Mouse (Mus musculus): ENCODE measurements around the gene Atcay.
"Not testable (repeated sequence)": the region's sequence is repeated elsewhere in the genome, so short reads cannot be mapped to it uniquely, and the experiment has no call there.

Atcay gene

DNA sequence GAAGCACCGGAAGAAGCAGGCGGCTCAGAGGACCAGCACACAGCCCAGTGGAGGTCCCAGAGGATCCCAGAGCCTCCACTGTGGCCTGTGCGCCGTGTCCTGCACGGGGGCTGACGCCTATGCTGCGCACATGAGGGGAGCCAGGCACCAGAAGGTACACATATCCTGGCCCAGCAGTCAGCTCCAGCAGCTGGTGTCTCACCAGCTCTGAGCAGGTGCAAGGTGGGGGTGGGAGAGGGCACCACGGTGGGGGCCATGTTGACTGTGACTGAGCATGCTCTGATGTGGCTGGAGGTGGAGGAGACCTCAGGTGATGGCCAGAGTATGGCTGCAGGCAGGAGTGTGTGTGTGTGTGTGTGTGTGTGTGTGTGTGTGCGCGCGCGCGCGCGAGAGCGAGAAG lies 11.4 kb upstream of the Atcay start:
- DNase-seq (ENCODE audit: low read depth, low spot score) = no peak

DNA sequence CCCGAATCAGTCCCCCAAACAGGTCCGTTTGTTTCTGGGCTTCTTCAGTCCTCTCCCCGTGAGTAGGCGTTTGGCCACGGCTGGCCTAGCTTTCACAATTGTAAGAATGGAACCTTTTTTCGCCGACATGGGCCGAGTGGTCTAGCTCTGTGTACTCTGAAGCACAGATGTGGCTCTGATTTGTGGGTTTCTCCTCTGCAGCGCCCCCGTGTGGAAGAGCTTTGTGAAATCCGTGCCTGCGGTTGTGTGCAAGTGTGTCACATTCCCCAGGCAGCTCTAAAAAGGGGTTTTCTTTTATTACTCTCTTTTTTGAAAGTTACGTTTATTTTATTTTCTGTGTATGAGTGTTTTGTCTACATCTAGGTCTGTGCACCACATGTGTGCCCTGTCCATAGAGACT lies 10.2 kb upstream of the Atcay start:
- no peak for DNase-seq (ENCODE audit: low read depth, low spot score)

DNA sequence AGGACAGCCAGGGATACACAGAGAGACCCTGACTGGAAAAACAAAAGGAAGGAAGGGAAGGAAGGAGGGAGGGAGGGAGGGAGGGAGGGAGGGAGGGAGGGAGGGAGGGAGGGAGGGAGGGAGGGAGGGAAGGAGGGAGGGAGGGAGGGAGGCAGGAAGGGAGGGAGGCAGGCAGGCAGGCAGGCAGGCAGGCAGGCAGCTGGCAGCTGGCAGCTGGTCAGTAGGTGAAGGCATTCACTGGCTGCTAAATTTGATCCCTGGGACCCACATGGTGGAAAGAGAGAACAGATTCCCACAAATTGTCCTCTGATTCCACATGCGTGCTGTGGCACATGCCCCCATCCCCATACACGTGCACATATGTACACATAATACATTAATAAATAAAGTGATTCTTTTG lies 8.0 kb upstream of the Atcay start:
- DNase-seq (ENCODE audit: low read depth, low spot score) = no peak

DNA sequence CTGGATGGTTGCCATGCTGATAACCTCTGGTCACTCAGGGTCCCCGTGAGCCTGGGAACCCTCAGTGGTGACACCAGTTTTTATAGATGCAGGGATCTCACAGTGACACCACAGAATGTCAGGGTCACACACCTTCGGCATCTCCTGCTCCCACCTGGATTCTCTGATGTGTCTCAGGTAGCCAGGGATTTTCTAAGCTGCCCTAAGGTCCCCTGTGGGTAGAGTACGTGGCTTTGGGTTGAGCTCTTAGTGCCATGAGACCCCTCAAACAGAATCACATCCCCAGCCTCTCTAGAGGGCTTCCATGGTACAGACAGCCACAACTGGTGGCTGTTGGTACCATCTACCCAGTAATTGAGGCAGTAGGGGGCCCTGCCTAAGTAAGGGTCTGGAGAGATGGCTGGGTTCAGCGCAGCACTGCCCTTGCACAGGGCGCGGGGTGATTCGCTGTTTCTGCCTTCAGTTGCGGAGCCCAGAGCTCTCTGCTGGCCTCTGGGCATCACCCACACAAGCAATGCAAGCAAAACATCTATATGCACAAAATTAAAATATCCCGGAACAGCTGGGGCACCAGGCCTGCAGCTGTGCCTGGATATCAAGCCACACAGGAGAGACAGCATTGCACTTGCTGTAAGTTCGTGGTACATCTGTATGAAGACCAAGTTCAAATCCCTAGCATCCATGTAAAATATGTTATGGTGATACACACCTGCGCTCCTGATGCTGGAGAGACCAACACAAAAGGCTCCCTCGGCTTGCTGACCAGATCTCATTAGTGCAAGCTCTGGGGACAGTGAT lies 6.0 kb upstream of the Atcay start:
- DNase-seq (ENCODE audit: low read depth, low spot score) = no peak

DNA sequence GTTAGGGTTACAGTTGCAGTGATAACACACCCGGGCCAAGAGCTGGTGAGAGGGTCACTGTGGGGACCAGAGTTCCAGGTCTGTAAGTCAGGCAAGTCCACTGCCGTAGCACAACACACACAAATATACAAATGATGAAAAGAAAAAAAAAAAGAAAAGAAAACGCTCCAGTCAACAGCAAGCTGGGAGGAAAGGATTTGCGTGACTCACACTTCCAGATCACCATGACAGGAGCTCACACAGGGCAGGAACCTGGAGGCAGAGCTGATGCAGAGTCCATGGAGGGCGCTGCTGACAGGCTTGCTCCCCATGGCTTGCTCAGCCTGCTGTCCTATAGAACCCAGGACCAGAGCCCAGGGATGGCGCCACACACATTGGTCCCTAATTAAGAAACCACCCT lies 3.6 kb upstream of the Atcay start:
- DNase-seq (ENCODE audit: low read depth, low spot score) = no peak

DNA sequence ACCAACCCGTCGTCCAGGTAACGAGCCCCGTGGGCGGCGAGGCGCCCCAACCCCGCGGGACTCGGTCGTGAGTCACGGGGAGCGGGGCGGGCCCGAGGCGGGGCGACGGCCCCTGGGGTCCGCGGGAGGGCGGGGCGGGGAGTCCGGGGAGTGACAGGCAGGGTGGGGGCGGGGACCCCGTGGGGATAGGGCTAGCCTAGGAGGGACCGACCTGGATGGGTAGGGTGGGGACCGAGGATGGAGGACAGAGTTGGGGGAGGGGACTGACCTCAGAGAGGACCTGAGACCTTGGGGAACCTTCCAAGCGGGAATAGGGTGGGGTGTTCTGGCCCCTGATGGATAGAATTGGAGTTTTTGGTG lies 2.6 kb upstream of the Atcay start:
- no peak for DNase-seq (ENCODE audit: low read depth, low spot score)

DNA sequence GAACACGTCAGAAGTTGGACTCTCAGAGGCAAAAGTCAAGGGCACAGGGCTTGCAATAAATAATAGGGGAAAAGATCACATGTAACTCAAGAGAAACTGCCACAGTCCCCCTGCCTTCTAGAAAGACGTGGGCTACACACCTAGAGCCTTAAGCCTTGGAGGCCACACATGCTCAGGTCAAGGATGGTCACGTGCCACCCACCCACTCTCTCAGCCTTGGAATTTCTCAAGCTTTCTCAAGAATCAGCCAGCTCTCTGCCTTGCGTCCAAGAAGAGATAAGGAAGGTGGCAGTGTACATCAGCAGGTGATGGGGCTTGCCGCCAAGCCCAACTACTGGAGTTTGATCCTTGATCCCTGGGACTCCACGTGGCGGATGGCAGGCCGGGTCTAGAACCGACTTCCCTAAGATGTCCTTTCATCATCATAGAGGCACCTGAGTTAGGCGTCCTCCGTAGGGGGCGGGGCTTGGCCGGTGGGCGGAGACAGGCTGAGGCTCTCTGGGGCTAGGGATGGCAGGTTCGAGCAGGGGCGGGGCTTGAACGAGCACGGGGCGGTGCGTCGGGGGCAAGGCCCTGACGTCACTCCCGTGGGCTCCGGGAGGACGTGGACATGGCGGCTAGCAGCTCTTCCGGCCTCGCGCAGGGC lies 2.1 kb upstream of the Atcay start, which contains the start of gene Zfr2:
Zfr2 (plus strand) TSS at position 576 of the 646 bp plus-strand sequence.
- peak; percentile 63 for DNase-seq (ENCODE audit: low read depth, low spot score)

DNA sequence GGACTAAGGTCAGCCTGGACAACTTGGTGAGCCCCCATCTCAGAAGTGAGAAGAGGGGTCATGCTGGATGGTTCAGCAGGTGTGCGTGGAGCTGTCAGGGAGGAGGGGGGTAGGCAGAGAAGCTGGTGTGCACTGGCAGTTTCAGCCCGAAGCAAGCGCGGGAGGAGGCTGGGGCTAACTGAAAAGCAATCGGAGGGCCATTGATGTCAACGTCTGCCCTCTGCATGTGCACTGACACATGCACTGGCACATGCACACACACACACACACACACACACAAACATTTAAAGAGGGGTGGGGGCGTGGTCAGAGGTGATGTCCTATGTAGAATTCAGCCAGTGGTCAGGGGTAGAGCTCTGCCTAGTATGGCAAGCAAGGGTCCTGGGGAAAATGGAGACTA lies 803 bp upstream of the Atcay start:
- no peak for DNase-seq (ENCODE audit: low read depth, low spot score)

DNA sequence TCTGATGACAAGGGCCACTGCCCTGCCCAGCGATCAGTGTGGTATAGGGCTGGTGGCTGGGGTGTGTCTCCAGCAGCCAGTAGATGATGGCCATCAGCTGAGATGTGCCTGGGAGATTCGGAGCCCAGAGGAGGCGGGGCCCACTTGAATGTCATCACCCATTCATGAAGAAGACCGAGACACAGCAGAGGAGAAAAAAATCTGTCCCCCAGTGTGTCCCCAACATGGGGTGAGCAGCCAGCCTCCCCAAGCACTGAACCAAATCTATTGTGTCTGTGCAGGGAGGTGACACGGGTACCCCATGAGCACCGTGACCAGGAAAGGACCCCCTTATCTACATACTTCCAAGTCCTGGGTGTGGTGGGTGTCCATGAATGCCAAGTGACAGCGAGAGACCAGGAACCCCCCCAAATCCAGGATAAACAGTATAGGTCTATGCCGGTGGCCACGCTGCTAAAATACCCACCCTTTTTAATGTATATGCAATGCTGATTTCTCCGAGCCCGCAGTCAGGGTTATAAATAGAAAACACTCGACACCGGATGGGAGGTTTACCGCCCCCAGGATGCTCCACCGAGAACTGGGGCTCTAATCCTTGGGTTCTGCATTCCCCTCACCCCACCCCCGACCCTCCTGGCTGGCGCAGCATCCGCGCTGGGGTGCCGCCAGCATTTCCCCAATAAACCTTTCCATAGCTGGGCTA lies 747 bp downstream of the Atcay start:
- DNase-seq (ENCODE audit: low read depth, low spot score) = no peak

DNA sequence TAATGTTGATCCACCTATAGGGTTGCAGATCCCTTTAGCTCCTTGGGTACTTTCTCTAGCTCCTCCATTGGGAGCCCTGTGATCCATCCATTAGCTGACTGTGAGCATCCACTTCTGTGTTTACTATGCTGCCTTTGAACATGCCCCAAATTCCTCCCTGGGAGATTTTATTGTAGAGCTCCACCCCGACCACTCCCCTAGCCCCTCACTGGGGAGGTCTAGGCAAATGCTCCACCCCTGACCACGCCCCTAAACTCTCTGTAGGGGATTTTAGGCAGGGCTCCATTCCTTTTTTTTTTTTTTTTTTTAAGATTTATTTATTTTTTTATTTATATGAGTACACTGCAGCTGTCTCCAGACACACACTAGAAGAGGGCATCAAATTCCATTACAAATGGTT lies 6.9 kb downstream of the Atcay start:
- not testable (repeated sequence) for DNase-seq (ENCODE audit: low read depth, low spot score)

DNA sequence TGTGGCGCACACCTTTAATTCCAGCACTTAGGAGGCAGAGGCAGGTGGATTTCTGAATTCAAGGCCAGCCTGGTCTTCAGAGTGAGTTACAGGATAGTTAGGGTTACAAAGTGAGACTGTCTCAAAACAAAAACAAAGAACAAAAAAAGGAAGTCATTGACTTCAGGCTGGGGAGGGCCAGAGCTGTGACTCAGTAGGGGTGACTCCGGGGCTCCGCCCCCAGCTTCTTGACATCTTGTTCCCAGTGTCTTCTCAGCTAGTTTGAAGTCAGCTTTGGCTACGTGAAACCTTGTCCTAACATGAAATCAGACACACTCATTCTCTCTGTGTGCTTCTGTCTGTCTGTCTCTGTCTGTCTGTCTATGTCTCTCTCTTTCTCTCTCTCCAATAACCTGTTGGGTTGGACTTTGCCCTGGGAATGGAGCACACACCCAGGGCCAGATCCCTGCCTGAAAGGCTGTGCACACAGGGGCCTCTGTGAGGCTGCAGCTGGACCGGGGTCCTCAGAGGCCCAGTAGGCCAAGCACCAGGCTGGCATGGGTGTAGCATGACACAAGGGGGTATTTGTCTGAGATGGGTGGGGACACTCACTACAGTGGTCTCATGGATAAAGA lies 9.1 kb downstream of the Atcay start:
- no peak for DNase-seq (ENCODE audit: low read depth, low spot score)

DNA sequence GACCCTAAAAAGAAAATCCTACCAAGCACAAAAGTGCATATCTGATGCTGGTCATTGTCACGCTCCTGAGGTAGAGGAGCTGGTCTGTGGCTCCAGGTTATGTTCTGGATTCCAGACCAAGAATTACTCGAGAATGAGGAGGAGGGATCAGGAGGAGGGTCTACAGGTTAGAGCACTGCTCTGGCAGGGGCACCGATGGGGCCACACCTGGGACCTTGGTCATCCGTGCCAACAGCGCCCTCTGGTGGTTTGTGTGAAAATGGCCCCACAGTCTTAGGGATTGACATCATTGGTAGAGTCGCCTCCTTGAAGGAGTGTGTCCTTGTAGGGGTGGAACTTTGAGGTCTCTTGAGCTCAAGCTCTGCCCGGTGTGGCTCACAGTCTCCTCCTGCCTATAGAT lies 12.7 kb downstream of the Atcay start:
- no peak for DNase-seq (ENCODE audit: low read depth, low spot score)

DNA sequence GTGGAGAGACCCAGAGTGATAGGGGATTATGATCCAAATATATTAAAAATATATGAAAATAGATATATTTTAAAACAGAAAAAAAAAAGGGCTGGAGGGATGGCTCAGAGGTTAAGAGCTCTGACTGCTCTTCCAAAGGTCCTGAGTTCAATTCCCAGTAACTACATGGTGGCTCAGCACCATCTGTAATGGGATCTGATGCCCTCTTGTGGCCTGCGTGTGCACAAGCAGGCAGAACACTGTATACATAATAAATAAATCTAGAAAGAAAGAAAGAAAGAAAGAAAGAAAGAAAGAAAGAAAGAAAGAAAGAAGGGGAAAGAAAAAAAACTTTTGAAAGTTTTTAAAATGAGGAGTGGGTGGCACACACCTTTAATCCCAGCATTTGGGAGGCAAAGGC lies 13.4 kb downstream of the Atcay start:
- not testable (repeated sequence) for DNase-seq (ENCODE audit: low read depth, low spot score)

DNA sequence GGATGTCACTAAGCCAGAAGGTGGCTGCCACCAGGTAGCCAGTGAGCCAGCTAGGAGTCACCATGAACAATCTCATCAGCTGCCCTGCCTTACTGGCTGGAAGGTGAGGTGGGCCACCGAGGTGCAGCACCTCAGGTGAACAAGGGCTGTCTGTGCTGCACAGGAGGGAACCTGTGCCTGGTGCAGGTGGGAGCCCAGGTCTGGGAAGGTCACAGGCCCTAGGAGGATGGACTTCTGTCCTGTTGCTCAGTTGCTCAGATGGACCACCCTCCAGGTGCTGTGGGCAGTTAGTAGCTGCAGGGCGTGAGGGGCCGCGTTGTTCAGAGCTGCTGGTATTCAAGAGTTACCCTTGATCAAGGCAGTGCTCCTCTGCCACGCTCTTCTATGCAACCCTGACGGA lies 13.8 kb downstream of the Atcay start:
- no peak for DNase-seq (ENCODE audit: low read depth, low spot score)

DNA sequence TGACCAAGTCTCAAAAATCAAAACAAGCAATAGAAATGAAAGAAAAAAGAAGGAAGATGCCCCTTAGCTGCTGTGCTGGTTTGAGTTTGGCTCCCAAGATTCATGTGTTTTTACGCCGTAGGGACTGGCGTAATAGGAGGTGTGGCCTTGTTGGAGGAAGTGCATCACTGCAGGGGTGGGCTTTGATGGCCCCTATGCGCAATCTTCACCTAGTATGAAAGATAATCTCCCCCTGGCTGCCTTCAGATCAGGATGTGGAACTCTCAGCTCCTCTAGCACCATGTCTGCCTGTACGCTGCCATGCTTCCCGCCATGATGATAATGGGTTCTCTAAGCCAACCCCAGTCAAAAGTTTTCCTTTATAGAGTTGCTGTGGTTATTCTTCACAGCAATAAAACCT lies 14.4 kb downstream of the Atcay start:
- no peak for DNase-seq (ENCODE audit: low read depth, low spot score)

DNA sequence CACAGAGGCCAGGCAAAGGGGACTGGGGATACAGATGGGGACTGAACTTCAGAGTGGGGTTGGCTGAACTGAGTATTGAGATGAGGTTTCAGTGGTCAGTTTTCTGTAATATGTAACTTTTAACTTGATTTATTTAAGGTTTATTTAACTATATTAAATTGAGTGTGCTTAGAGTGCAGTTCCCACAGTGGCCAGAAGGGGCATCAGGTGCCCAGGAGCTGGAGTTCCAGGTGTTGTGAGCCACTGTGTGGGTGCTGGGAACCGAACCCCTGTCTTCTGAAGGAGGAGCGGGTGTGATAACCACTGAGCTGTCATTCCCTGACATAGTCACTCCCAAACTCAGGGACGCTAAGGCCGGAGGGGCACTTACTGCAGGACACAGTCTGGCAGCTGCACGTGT lies 20.5 kb downstream of the Atcay start:
- DNase-seq (ENCODE audit: low read depth, low spot score) = no peak

DNA sequence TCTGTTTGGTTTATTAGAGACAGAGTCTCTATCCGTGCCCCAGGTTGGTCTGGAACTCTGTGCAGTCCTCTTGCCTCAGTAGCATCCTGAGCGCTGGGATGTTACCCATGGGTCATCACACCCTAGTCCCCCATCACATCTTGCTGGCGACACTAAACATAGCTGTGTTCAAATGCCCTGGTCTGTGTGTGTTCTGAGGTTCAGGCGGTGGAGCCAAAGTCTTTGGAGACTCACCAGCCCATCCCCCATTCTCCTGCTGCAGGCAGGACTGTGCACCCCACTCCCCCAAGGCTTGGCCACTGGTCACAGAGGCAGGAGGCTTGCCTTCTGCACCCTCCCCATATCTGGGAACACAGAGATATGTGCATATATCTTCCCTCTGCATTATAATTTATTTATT lies 26.5 kb downstream of the Atcay start:
- no peak for DNase-seq (ENCODE audit: low read depth, low spot score)

DNA sequence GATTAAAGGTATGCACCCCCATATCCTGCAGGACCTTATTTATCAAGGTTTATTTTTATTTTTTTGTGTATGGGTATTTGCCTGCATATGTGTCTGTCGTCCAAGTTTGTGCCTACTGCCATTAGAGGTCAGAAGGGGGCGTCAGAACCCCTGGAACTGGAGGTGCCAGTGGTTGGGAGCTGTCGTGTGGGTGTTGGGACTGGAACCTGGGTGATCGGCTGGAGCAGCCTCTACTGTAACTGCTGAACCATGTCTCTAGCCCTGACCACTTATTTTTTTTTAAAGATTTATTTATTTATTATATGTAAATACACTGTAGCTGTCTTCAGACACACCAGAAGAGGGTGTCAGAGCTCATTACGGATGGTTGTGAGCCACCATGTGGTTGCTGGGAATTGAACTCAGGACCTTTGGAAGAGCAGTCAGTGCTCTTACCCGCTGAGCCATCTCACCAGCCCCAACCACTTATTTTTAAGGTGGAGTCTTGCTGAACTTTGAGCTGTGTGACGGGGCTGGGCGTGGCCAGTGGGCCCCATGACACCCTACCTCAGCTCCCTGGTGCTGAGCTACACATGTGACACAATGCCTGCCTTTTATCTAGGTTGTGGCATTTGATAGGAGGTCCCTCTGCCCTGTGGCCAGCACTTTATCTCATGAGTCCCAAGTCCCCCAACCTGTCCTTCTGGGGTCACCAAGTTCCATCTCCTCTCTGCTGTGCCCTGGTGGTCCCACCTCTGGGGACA lies 27.5 kb downstream of the Atcay start:
- DNase-seq (ENCODE audit: low read depth, low spot score) = no peak

DNA sequence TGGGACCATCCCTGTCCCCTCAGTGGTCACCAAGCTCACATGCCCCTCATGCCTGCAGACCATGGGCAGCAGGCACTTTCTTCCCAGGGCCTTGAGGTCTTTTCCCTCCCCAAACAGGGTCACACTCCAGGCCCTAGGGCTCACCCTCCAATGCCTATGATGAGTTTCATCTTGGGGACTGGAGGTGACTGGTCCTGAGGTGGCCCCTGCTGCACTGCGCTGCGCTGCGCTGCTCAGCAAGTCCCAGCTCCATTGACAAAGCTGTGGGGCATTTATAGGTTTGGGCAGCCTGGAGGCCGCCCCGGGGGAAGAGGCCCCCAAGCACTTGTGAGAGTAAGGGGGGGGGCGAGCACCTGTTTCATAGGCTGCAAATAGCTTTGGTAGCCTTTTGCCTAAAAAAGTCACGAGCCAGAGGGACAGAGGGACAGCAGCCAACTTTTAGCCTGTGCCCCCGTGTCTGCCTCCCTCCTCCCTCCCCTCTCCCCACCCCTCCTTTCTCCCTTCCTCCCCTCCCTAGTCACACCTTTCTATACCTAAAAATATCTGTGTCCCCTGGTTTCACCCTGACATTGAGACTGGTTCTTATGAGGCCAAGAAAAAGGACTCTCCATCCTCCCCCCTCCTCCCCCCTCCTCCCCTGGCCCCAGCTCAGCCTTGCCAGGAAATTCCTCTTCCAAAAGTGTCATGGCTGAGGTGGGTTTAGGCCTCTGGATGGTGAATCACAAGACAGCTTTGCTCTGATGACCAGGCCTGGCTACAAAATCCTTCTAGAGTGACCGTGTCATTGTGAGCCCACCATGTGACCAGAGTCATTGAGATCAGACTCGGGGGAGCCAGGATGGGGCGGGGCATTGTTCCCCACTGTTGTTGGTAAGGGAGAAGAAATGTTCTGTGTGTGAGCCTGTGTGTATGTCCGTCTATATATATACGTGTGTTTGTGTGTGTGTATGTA lies 28.6 kb downstream of the Atcay start, which contains the start of gene Nmrk2:
Nmrk2 (minus strand) TSS at position 245 of the 952 bp plus-strand sequence.
- DNase-seq (ENCODE audit: low read depth, low spot score) = no peak

DNA sequence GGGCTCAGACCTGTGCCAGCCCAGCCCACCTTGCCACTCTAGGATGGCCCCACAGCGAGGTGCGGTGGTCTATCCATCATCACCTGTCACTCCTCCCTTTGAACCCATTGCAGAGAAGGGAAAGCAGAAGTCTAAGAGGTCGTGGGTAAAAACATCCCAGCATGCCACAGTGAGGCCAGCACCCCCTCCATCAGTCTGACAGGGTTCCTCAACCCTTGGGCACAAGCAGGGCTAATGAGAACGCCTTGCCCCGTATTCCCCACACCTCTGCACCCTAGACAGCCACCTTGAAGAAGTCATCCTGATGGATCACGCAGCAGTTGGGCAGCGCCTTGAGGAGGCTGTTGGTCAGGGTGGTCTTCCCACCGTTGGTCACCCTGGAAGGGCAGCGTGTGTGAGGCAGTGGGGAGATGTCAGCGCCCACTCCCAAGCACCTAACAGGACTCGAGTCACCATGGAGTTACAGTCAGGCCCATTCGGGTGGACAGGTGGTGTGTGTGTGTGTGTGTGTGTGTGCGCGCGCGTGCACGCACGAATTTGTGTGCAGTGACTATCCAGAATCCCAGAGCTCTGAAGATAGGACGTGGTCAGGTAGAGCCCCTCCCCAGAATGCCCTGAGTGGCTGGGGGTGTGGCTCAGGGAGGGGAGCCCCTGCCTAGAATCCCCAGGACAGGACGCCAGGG lies 29.9 kb downstream of the Atcay start:
- DNase-seq (ENCODE audit: low read depth, low spot score) = no peak

All from brain, embryonic 18.5 days (tissue).